8 mouse cellular contexts compared by ENCODE assay signal in genomic region chr8:89041421-89042117, GRCm38 (mm10). TPM values are rescaled to one million over a fixed set of nuclear protein-coding genes. Genes with fewer than 3 reads are reported as not detected.
DNase-seq lines count a peak whose midpoint lies in the region; ATAC-seq and TF ChIP-seq lines count a peak whose summit lies in the region.

No protein-coding gene starts in this region.

- H3K27ac ChIP-seq in left cerebral cortex, adult 2 months, result peak overlapping the region; percentile 84
- H3K27ac ChIP-seq in forebrain, embryonic 11.5 days (ENCODE audit: low read depth, low read length), result peak overlapping the region; percentile 99
- peak overlapping the region; percentile 99 for H3K27ac ChIP-seq in limb, embryonic 11.5 days (replicated peaks; ENCODE audit: low read depth, low read length)

- H3K36me3 ChIP-seq in forebrain, embryonic 11.5 days (ENCODE audit: control insufficient read depth, insufficient read depth, low read length), result no peaks in the 10 kb centered on the region
- H3K36me3 ChIP-seq in limb, embryonic 11.5 days (ENCODE audit: control insufficient read depth, insufficient read depth, low read length), result no peaks in the 10 kb centered on the region

- peak overlapping the region; percentile 52 for H3K4me3 ChIP-seq in left cerebral cortex, adult 2 months
- H3K4me3 ChIP-seq in forebrain, embryonic 11.5 days (ENCODE audit: low read depth, low read length), result peak overlapping the region; percentile 91
- H3K4me3 ChIP-seq in limb, embryonic 11.5 days (ENCODE audit: low read depth, low read length), result peak overlapping the region; percentile 81

- peak overlapping the region; percentile 75 for H3K4me2 ChIP-seq in forebrain, embryonic 11.5 days (ENCODE audit: low read depth, low read length, severe bottlenecking)
- H3K4me2 ChIP-seq in limb, embryonic 11.5 days (ENCODE audit: low read depth, severe bottlenecking), result peak overlapping the region; percentile 72

- no peak for ATAC-seq in forebrain, embryonic 11.5 days (replicated peaks; ENCODE audit: low FRiP score)
- ATAC-seq in limb, embryonic 11.5 days (ENCODE audit: insufficient number of reproducible peaks, low FRiP score, low TSS enrichment, low read depth), result no peak
- ATAC-seq in frontal cortex, adult (ENCODE audit: low TSS enrichment), result no peak

- no peak for TF ChIP-seq CTCF in left cerebral cortex, adult 2 months (IDR thresholded peaks at IDR 0.05)

- peak overlapping the region; percentile 100 for H3K9ac ChIP-seq in forebrain, embryonic 11.5 days (ENCODE audit: low read length)
- peak overlapping the region; percentile 99 for H3K9ac ChIP-seq in limb, embryonic 11.5 days (ENCODE audit: low read length)

- WGBS in forebrain, embryonic 11.5 days, result under 1% methylated on average over 55 of the region's 55 CpGs
- WGBS in limb, embryonic 11.5 days, result under 1% methylated on average over 55 of the region's 55 CpGs

- H3K27me3 ChIP-seq in forebrain, embryonic 11.5 days (ENCODE audit: control insufficient read depth, insufficient read depth, low read length), result peaks cover 11% of the 10 kb centered on the region
- H3K27me3 ChIP-seq in limb, embryonic 11.5 days (ENCODE audit: control insufficient read depth, insufficient read depth, low read length), result peaks cover 5% of the 10 kb centered on the region; the same call in 1 of the 2 replicates

- H3K4me1 ChIP-seq in forebrain, embryonic 11.5 days (replicated peaks; ENCODE audit: control insufficient read depth, insufficient read depth, low read length), result peaks cover 19% of the 10 kb centered on the region
- H3K4me1 ChIP-seq in limb, embryonic 11.5 days (ENCODE audit: control insufficient read depth, insufficient read depth, low read length), result peaks cover 9% of the 10 kb centered on the region

- no peak for DNase-seq in left cerebral cortex, adult 2 months (ENCODE audit: extremely low spot score in 1 of 2, low spot score in 2 of 2)
- no peak for DNase-seq in left cerebral cortex, adult 11 months (ENCODE audit: low spot score)
- peak; percentile 79 for DNase-seq in forebrain, embryonic 11.5 days (ENCODE audit: low spot score)
- DNase-seq in limb, embryonic 11.5 days (ENCODE audit: low spot score), result peak; percentile 67
- peak; percentile 49 for DNase-seq in retina, embryonic 14.5 days (ENCODE audit: low spot score)
- no peak for DNase-seq in layer of hippocampus, adult 9-11 months
- DNase-seq in spleen, postnatal 10 days (ENCODE audit: low spot score in 2 of 2), result no peak

- intact Hi-C loops in left cerebral cortex, adult 2 months (cut with DNase I), result loop anchor here (2.0 to 5.0 kb wide), 4 partner anchors 35 to 746 kb away; no protein-coding TSS in a partner anchor

- H3K9me3 ChIP-seq in forebrain, embryonic 11.5 days (ENCODE audit: control insufficient read depth, low read length), result no peaks in the 10 kb centered on the region
- no peaks in the 10 kb centered on the region for H3K9me3 ChIP-seq in limb, embryonic 11.5 days (ENCODE audit: control insufficient read depth, low read length)

RNA-seq across cellular contexts. Expression of gene Sall1, which starts 2.4 kb away (rescaled TPM):
- 10 to 100 TPM; 11.5 to 11.6 TPM for total RNA-seq in left cerebral cortex, adult 2 months (2021)
- polyA plus RNA-seq in forebrain, embryonic 11.5 days (2014; fragmentation: Nextera tagmentation; extraction: Ambion mirVana), result 27.8 and 32.9 TPM in 2 replicates
- 30.0 and 30.4 TPM in 2 replicates for polyA plus RNA-seq in limb, embryonic 11.5 days (2014; fragmentation: Nextera tagmentation; extraction: Ambion mirVana)

Comparison
In these comparisons a context has a peak if more than half of its experiments do, and no peak if none do; other contexts are left out.
1. DNase-seq: peak in forebrain, embryonic 11.5 days (single experiment), limb, embryonic 11.5 days (single experiment) and retina, embryonic 14.5 days (single experiment); none in left cerebral cortex, adult 2 months (0 of 2), left cerebral cortex, adult 11 months (single experiment), layer of hippocampus, adult 9-11 months (single experiment) and spleen, postnatal 10 days (0 of 2).
2. Peak in every context shown above with its lines, with median percentiles within 50 percentile points of each other: H3K27ac ChIP-seq and H3K4me3 ChIP-seq.